Mouse (Mus musculus) ES-E14 (cell line): ENCODE data around the gene Kdm1b.

ENCODE experiments used
- CHD2 ChIP-seq: IDR thresholded peaks from 2 replicates; pipeline ENCODE4 v1.6.1; 2014; ENCODE audit warnings: mild to moderate bottlenecking, low read depth, low read length, inconsistent platforms
- HCFC1 ChIP-seq: IDR thresholded peaks from 2 replicates; pipeline ENCODE4 v1.6.1; 2012; ENCODE audit warnings: low read length, inconsistent platforms, borderline replicate concordance; ENCODE audit not compliant: insufficient read depth
- MAFK ChIP-seq: IDR thresholded peaks from 2 replicates; pipeline ENCODE4 v1.6.1; 2014; ENCODE audit warnings: mild to moderate bottlenecking, low read depth, low read length, inconsistent platforms; ENCODE audit not compliant: insufficient read depth
- ZNF384 ChIP-seq: IDR thresholded peaks from 2 replicates; pipeline ENCODE4 v1.6.1; 2012; ENCODE audit warnings: low read depth, low read length, inconsistent platforms

DNA sequence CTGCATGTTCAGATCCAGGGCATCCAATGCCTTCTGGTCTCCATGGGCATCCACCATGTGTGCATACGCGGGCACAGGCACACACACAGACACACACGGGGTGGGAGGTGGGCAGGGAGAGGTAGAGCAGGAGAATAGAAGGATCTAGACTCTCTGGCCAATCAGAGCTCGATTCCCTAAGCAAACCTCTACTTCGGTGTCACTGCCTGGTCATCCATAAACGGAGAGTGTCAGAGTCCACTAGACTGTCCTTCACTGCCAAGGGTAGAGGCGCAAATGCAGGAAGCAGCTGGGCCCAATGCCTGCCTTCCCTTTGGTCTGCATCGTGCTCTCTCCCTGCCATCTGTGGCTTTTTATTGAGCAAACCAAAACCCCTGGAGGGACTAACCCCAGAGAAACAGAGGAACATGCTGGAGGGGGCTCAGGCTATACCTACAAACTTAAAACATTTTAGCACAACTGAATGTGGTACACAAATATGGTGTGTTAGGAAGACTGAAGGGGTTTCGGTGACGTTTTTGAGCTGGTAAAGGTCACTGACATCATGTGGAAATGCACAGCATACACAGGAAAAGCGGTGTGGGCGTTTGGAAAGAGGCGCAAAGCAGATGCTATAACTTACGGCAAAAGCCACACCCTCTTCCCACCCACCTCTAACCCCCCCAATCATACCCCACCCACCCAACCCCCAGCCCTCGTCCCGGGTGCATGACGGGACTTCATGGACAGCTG lies 12.8 kb upstream of the Kdm1b start:
- TF ChIP-seq HCFC1 = no peak
- TF ChIP-seq ZNF384 = no peak
- TF ChIP-seq CHD2 = no peak
- TF ChIP-seq MAFK = no peak
